Mouse (Mus musculus): ENCODE measurements at regions not wholly inside any gene's neighbourhood (a gene's known extent, or its start where the extent isn't known, plus 50 kb on each side); places are given as distances from the start of the nearest gene placed in this dataset.
"Not testable (repeated sequence)": the region's sequence is repeated elsewhere in the genome, so short reads cannot be mapped to it uniquely, and the experiment has no call there.

DNA sequence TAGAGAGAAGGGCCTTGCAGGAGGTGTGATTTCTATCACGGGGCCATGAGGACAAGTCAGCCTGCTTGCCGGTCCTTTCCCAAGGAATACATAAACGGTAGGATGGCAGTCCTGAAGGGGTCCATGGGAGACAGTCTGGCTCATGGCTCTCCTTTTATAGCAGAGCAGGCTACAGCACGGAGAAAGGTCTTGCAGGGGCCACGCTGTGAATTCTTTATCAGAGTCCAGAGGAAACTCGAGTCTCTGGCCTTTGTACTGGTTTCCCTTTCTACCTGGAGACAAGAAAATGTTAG is 1984.0 kb downstream of the 4930444P10Rik start:
- DNase-seq (ENCODE audit: low spot score) = no peak

DNA sequence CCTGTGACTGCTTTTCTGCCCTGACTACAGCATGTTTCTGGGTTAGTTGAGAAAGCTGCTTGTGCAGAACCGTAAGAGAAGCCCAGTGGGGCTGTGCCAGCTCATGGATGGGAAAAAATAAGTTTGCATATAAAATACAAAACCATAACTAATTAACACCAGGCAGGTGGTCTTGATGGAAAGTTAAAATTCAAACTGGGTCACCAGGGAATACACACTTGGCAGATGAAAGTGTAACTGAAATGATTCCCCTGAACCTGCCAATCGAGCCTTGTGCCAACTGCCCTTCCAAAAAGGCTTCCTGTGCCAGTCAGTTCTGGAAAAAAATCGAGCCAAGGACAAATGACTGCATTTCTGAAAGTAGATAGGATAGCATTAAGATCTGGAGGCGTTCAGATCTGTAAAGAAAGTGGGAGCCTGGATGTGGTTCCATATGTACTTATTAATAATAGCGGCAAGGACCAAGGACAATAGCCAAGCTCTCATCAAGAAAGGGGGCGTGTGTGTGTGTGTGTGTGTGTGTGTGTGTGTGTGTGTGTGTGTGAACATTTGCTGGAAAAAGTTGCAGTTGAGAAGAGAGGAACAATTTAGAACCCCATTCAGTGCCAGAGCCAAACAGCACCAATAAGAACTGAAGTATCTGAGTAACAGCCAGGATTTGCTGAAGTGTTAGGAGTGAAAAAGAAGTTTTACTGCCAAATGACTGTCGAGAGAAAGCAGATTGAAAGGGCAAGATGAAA is 1984.5 kb downstream of the 4930444P10Rik start:
- Histone ChIP-seq H3K4me1 (replicated peaks; ENCODE audit: control insufficient read depth, insufficient read depth, low read length) (no peaks in the 10 kb centered on the region), H3K9me3 (ENCODE audit: control insufficient read depth, low read length) (no peaks in the 10 kb centered on the region), H3K27me3 (replicated peaks; ENCODE audit: control insufficient read depth, insufficient read depth, low read length) (no peaks in the 10 kb centered on the region), H3K27ac (ENCODE audit: low read depth) (no peak overlapping the region), H3K4me3 (ENCODE audit: low read depth, low read length) (no peak overlapping the region), H3K36me3 (ENCODE audit: control insufficient read depth, insufficient read depth, low read length) (no peaks in the 10 kb centered on the region), H3K4me2 (ENCODE audit: low read length) (no peak overlapping the region), H3K9ac (ENCODE audit: low read length) (no peak overlapping the region)
- WGBS = 64% methylated on average over 7 of the region's 7 CpGs
- DNase-seq (ENCODE audit: low spot score) (no peak), ATAC-seq (replicated peaks; ENCODE audit: low FRiP score, low TSS enrichment, low read depth) (no peak)

More for the DNA sequence above, 1984.0 kb downstream of the 4930444P10Rik start:
- H3K9ac ChIP-seq (ENCODE audit: low read length) = no peak overlapping the region
- H3K27ac ChIP-seq (ENCODE audit: low read depth) = no peak overlapping the region
- H3K36me3 ChIP-seq (ENCODE audit: control insufficient read depth, insufficient read depth, low read length) = no peaks in the 10 kb centered on the region
- no peak overlapping the region for H3K4me3 ChIP-seq (ENCODE audit: low read depth, low read length)
- WGBS = 21% methylated on average over 6 of the region's 6 CpGs
- no peak for ATAC-seq (replicated peaks; ENCODE audit: low FRiP score, low TSS enrichment, low read depth)
- H3K9me3 ChIP-seq (ENCODE audit: control insufficient read depth, low read length) = no peaks in the 10 kb centered on the region
- no peaks in the 10 kb centered on the region for H3K4me1 ChIP-seq (replicated peaks; ENCODE audit: control insufficient read depth, insufficient read depth, low read length)
- H3K27me3 ChIP-seq (replicated peaks; ENCODE audit: control insufficient read depth, insufficient read depth, low read length) = no peaks in the 10 kb centered on the region
- H3K4me2 ChIP-seq (ENCODE audit: low read length) = no peak overlapping the region

DNA sequence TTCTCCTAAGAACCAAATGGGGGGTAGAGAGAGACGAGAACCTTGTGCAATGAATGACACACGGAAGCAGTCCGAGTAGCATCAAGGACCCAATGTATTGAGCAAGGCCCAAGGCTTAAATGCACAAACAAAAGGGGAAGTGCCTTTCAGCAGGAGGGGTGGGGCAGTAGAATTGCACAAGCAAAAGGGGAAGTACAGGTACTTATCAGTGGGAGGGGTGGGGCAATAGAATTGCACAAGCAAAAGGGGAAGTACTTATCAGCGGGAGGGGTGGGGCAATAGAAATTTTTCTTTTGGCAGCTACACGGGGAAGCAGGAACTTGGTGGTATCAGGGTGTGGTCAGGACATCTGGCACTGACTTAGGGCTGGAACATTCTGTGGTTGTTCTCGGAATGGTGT is 1987.6 kb downstream of the 4930444P10Rik start:
- H3K36me3 ChIP-seq (ENCODE audit: control insufficient read depth, insufficient read depth, low read length); H3K4me1 ChIP-seq (replicated peaks; ENCODE audit: control insufficient read depth, insufficient read depth, low read length); H3K27me3 ChIP-seq (replicated peaks; ENCODE audit: control insufficient read depth, insufficient read depth, low read length); ATAC-seq (replicated peaks; ENCODE audit: low FRiP score, low TSS enrichment, low read depth); H3K9ac ChIP-seq (ENCODE audit: low read length); H3K27ac ChIP-seq (ENCODE audit: low read depth); DNase-seq (ENCODE audit: low spot score); H3K4me3 ChIP-seq (ENCODE audit: low read depth, low read length); H3K4me2 ChIP-seq (ENCODE audit: low read length); H3K9me3 ChIP-seq (ENCODE audit: control insufficient read depth, low read length): not testable (repeated sequence)
- WGBS = 92% methylated on average over 4 of the region's 6 CpGs

DNA sequence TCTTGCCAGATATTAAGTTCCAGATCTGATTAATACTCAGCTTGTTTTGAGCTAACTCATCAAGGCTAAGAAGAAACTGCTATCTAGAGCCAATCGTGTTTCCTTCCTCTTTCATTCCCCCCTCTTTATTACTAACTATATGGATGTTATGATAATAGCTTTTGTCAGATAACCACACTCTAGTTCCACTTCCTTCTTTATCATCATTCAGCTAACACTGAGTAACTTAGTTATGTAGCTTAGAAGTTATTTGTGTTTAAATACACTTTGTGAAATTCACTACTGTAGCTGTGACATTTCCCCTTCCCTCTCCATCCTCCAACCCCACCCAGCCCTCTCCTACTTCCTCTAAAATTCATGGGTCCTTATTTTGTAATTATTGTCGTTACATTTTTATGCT is 1988.6 kb downstream of the 4930444P10Rik start:
- H3K4me1 ChIP-seq (replicated peaks; ENCODE audit: control insufficient read depth, insufficient read depth, low read length) = no peaks in the 10 kb centered on the region
- H3K27ac ChIP-seq (ENCODE audit: low read depth) = no peak overlapping the region
- H3K9me3 ChIP-seq (ENCODE audit: control insufficient read depth, low read length) = no peaks in the 10 kb centered on the region
- no peak for ATAC-seq (replicated peaks; ENCODE audit: low FRiP score, low TSS enrichment, low read depth)
- no peak overlapping the region for H3K4me2 ChIP-seq (ENCODE audit: low read length)
- DNase-seq (ENCODE audit: low spot score) = no peak
- 91% methylated on average over 2 of the region's 2 CpGs for WGBS
- no peaks in the 10 kb centered on the region for H3K36me3 ChIP-seq (ENCODE audit: control insufficient read depth, insufficient read depth, low read length)
- H3K27me3 ChIP-seq (replicated peaks; ENCODE audit: control insufficient read depth, insufficient read depth, low read length) = no peaks in the 10 kb centered on the region
- no peak overlapping the region for H3K9ac ChIP-seq (ENCODE audit: low read length)
- no peak overlapping the region for H3K4me3 ChIP-seq (ENCODE audit: low read depth, low read length)

GRCm38 (mm10) chr1:14099031-14099430 is 1994.1 kb downstream of the 4930444P10Rik start:
- no peaks in the 10 kb centered on the region for H3K36me3 ChIP-seq (ENCODE audit: control insufficient read depth, insufficient read depth, low read length)
- H3K4me2 ChIP-seq (ENCODE audit: low read length) = no peak overlapping the region
- H3K4me3 ChIP-seq (ENCODE audit: low read depth, low read length) = no peak overlapping the region
- no peak for ATAC-seq (replicated peaks; ENCODE audit: low FRiP score, low TSS enrichment, low read depth)
- H3K9me3 ChIP-seq (ENCODE audit: control insufficient read depth, low read length) = no peaks in the 10 kb centered on the region
- no peak overlapping the region for H3K27ac ChIP-seq (ENCODE audit: low read depth)
- no peak for DNase-seq (ENCODE audit: low spot score)
- H3K4me1 ChIP-seq (replicated peaks; ENCODE audit: control insufficient read depth, insufficient read depth, low read length) = no peaks in the 10 kb centered on the region
- WGBS = 65% methylated on average over 5 of the region's 5 CpGs
- no peak overlapping the region for H3K9ac ChIP-seq (ENCODE audit: low read length)
- no peaks in the 10 kb centered on the region for H3K27me3 ChIP-seq (replicated peaks; ENCODE audit: control insufficient read depth, insufficient read depth, low read length)

GRCm38 (mm10) chr1:14097567-14098228 is 1995.4 kb downstream of the 4930444P10Rik start:
- H3K4me3 ChIP-seq (ENCODE audit: low read depth, low read length) = no peak overlapping the region
- H3K27ac ChIP-seq (ENCODE audit: low read depth) = no peak overlapping the region
- H3K36me3 ChIP-seq (ENCODE audit: control insufficient read depth, insufficient read depth, low read length) = no peaks in the 10 kb centered on the region
- no peak overlapping the region for H3K4me2 ChIP-seq (ENCODE audit: low read length)
- H3K9me3 ChIP-seq (ENCODE audit: control insufficient read depth, low read length) = no peaks in the 10 kb centered on the region
- 38% methylated on average over 5 of the region's 5 CpGs for WGBS
- H3K27me3 ChIP-seq (replicated peaks; ENCODE audit: control insufficient read depth, insufficient read depth, low read length) = no peaks in the 10 kb centered on the region
- H3K9ac ChIP-seq (ENCODE audit: low read length) = no peak overlapping the region
- H3K4me1 ChIP-seq (replicated peaks; ENCODE audit: control insufficient read depth, insufficient read depth, low read length) = no peaks in the 10 kb centered on the region
- DNase-seq (ENCODE audit: low spot score) (no peak), ATAC-seq (replicated peaks; ENCODE audit: low FRiP score, low TSS enrichment, low read depth) (no peak)

- no peak overlapping the region for H3K9ac ChIP-seq (ENCODE audit: low read length)
- H3K36me3 ChIP-seq (ENCODE audit: control insufficient read depth, insufficient read depth, low read length) = no peaks in the 10 kb centered on the region
- no peak overlapping the region for H3K4me2 ChIP-seq (ENCODE audit: low read length)
- 91% methylated on average over 3 of the region's 3 CpGs for WGBS
- no peak for DNase-seq (ENCODE audit: low spot score)
- no peaks in the 10 kb centered on the region for H3K4me1 ChIP-seq (replicated peaks; ENCODE audit: control insufficient read depth, insufficient read depth, low read length)
- H3K27me3 ChIP-seq (replicated peaks; ENCODE audit: control insufficient read depth, insufficient read depth, low read length) = no peaks in the 10 kb centered on the region
- H3K4me3 ChIP-seq (ENCODE audit: low read depth, low read length) = no peak overlapping the region
- no peaks in the 10 kb centered on the region for H3K9me3 ChIP-seq (ENCODE audit: control insufficient read depth, low read length)
- H3K27ac ChIP-seq (ENCODE audit: low read depth) = no peak overlapping the region
- ATAC-seq (replicated peaks; ENCODE audit: low FRiP score, low TSS enrichment, low read depth) = no peak
Measured at GRCm38 (mm10) chr1:14064856-14065255, 2028.3 kb downstream of the 4930444P10Rik start.

DNA sequence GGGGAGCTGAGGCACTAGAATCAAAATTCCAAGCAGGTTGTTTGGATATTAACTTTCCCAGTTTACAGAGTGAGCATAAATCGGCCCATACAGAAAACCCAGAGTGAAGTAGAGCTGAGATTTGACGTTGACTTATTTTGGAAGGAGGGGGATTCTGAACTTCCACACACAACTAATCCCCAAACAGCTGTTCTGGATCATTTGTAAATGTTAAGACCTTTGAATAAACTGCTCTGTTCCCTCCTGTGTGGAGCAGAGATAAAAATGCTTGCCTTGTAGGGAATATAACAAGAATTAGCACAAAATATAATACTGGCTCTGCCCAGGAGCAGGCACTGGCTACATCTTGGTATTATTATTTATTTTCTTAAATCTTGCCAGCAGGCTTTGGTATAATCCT is 2057.0 kb downstream of the 4930444P10Rik start:
- Histone ChIP-seq H3K4me2 (ENCODE audit: low read length) (no peak overlapping the region), H3K36me3 (ENCODE audit: control insufficient read depth, insufficient read depth, low read length) (no peaks in the 10 kb centered on the region), H3K4me3 (ENCODE audit: low read depth, low read length) (no peak overlapping the region), H3K9ac (ENCODE audit: low read length) (no peak overlapping the region), H3K27ac (ENCODE audit: low read depth) (no peak overlapping the region), H3K9me3 (ENCODE audit: control insufficient read depth, low read length) (no peaks in the 10 kb centered on the region), H3K4me1 (replicated peaks; ENCODE audit: control insufficient read depth, insufficient read depth, low read length) (no peaks in the 10 kb centered on the region), H3K27me3 (replicated peaks; ENCODE audit: control insufficient read depth, insufficient read depth, low read length) (no peaks in the 10 kb centered on the region)
- WGBS = 24% methylated on average over 2 of the region's 2 CpGs
- no peak for DNase-seq (ENCODE audit: low spot score)
- ATAC-seq (replicated peaks; ENCODE audit: low FRiP score, low TSS enrichment, low read depth) = no peak

DNA sequence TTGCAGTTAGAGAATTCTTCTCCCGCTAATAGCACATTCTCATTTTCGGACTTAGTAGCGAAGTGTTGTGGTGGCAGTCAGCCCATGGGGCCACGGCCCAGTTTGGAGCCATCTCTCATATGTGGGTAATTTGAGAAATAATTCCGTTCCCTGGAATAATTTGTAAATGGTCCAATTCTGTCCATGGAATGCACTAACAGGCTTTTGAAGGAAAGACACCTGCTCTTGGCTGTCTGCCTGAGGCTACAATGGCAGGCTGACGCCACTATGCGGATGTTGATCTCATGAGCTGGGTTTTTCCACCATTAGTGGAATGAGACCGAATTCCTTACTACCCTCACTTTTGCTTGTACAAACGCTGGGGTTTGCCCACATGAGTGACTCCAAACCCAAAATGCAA is 2081.6 kb downstream of the 4930444P10Rik start:
- WGBS = 85% methylated on average over 9 of the region's 9 CpGs
- Histone ChIP-seq H3K9ac (ENCODE audit: low read length) (no peak overlapping the region), H3K4me3 (ENCODE audit: low read depth, low read length) (no peak overlapping the region)

More for the DNA sequence above, 2081.6 kb downstream of the 4930444P10Rik start:
- no peak overlapping the region for H3K4me2 ChIP-seq (ENCODE audit: low read length)
- no peak for ATAC-seq (replicated peaks; ENCODE audit: low FRiP score, low TSS enrichment, low read depth)
- H3K27ac ChIP-seq (ENCODE audit: low read depth) = no peak overlapping the region
- DNase-seq (ENCODE audit: low spot score) = no peak
- H3K27me3 ChIP-seq (replicated peaks; ENCODE audit: control insufficient read depth, insufficient read depth, low read length) = no peaks in the 10 kb centered on the region
- no peaks in the 10 kb centered on the region for H3K9me3 ChIP-seq (ENCODE audit: control insufficient read depth, low read length)
- H3K36me3 ChIP-seq (ENCODE audit: control insufficient read depth, insufficient read depth, low read length) = no peaks in the 10 kb centered on the region
- H3K4me1 ChIP-seq (replicated peaks; ENCODE audit: control insufficient read depth, insufficient read depth, low read length) = no peaks in the 10 kb centered on the region

Data from intestine, embryonic 14.5 days (tissue).